Mouse (Mus musculus) MEL (cell line): ENCODE measurements around the gene Pip5kl1. TPM values are rescaled to one million over a fixed set of nuclear protein-coding genes. Genes with fewer than 3 reads are reported as not detected.

Experiments used
- DNase-seq: peaks from one replicate; pipeline ENCODE4 v3.0.0; 2011; ENCODE audit warnings: low read depth, low spot score
- H3K27ac ChIP-seq: 2 replicates; pipeline ENCODE4 v1.5.1; 2012; ENCODE audit warnings: low read depth, mild to moderate bottlenecking, control low read depth, low read length, moderate library complexity; ENCODE audit not compliant: control insufficient read depth
- H3K27me3 ChIP-seq, 2 experiments: fragments of 150-350 bp in 1 of 2; sonication (generic) in 1 of 2; 2 replicates each; pipeline ENCODE4 v1.6.1; 2012; ENCODE audit warnings: low read length in 2 of 2, mild to moderate bottlenecking in 2 of 2, improper control_type of control experiment in 1 of 2, moderate library complexity in 1 of 2; ENCODE audit not compliant: insufficient read depth in 2 of 2, control insufficient read depth in 1 of 2
- H3K36me3 ChIP-seq, 2 experiments: 2 replicates each; pipeline ENCODE4 v1.6.1; 2012 to 2014; ENCODE audit warnings: low read length in 2 of 2, improper control_type of control experiment in 1 of 2, inconsistent platforms in 1 of 2, mild to moderate bottlenecking in 1 of 2; ENCODE audit not compliant: insufficient read depth in 2 of 2, control insufficient read depth in 1 of 2
- H3K4me1 ChIP-seq, 2 experiments: fragments of 150-350 bp in 1 of 2; sonication (generic) in 1 of 2; 2 replicates each; pipeline ENCODE4 v1.6.1; 2012; ENCODE audit warnings: low read length in 2 of 2, improper control_type of control experiment in 1 of 2, mild to moderate bottlenecking in 1 of 2; ENCODE audit not compliant: insufficient read depth in 2 of 2, control insufficient read depth in 1 of 2
- H3K4me3 ChIP-seq, 2 experiments: fragments of 150-350 bp in 1 of 2; sonication (generic) in 1 of 2; 2 replicates each; pipeline ENCODE4 v1.5.1; 2012; ENCODE audit warnings: low read depth in 2 of 2, low read length in 2 of 2, mild to moderate bottlenecking in 2 of 2, moderate library complexity in 2 of 2, control low read depth in 1 of 2, improper control_type of control experiment in 1 of 2; ENCODE audit not compliant: control insufficient read depth in 1 of 2, insufficient read depth in 1 of 2
- H3K79me2 ChIP-seq: 2 replicates; pipeline ENCODE4 v1.6.1; 2012; ENCODE audit warnings: mild to moderate bottlenecking, low read length, moderate library complexity; ENCODE audit not compliant: control insufficient read depth, poor library complexity, insufficient read depth
- H3K9ac ChIP-seq: 2 replicates; pipeline ENCODE4 v1.6.1; 2012; ENCODE audit warnings: low read depth, mild to moderate bottlenecking, control low read depth, low read length, moderate library complexity; ENCODE audit not compliant: control insufficient read depth, poor library complexity, severe bottlenecking
- H3K9me3 ChIP-seq: fragments of 150-350 bp; sonication (generic); replicated peaks from 2 replicates; pipeline ENCODE4 v1.6.1; 2012; ENCODE audit warnings: mild to moderate bottlenecking, low read length, improper control_type of control experiment, moderate library complexity; ENCODE audit not compliant: insufficient read depth
- BHLHE40 ChIP-seq: IDR thresholded peaks from 2 replicates; pipeline ENCODE4 v1.6.1; 2012; ENCODE audit warnings: low read depth, mild to moderate bottlenecking, inconsistent platforms, low read length, improper control_type of control experiment, borderline replicate concordance
- CHD2 ChIP-seq: IDR thresholded peaks from 2 replicates; pipeline ENCODE4 v1.6.1; 2011; ENCODE audit warnings: low read length, improper control_type of control experiment
- CTCF ChIP-seq, 3 experiments: IDR thresholded peaks in 2 of 3; conservative IDR thresholded peaks in 1 of 3; 2 replicates each; pipeline ENCODE4 v1.5.1; 2011 to 2012; ENCODE audit warnings: low read length in 3 of 3, low read depth in 2 of 3, mild to moderate bottlenecking in 2 of 3, improper control_type of control experiment in 1 of 3, inconsistent platforms in 1 of 3, mixed read lengths in 1 of 3, moderate library complexity in 1 of 3; ENCODE audit not compliant: control insufficient read depth in 1 of 3, insufficient read depth in 1 of 3, poor library complexity in 1 of 3, severe bottlenecking in 1 of 3
- ETS1 ChIP-seq: IDR thresholded peaks from 2 replicates; pipeline ENCODE4 v1.6.1; 2012; ENCODE audit warnings: low read depth, mild to moderate bottlenecking, inconsistent platforms, low read length, improper control_type of control experiment, moderate library complexity
- HCFC1 ChIP-seq: IDR thresholded peaks from 2 replicates; pipeline ENCODE4 v1.6.1; 2012; ENCODE audit warnings: low read depth, mild to moderate bottlenecking, inconsistent platforms, low read length, improper control_type of control experiment, moderate library complexity
- MAFK ChIP-seq: IDR thresholded peaks from 2 replicates; pipeline ENCODE4 v1.6.1; 2011; ENCODE audit warnings: low read depth, mild to moderate bottlenecking, low read length, improper control_type of control experiment, borderline replicate concordance
- MEF2A ChIP-seq: IDR thresholded peaks from 2 replicates; pipeline ENCODE4 v1.6.1; 2014; ENCODE audit warnings: low read depth, mild to moderate bottlenecking, inconsistent platforms, low read length, improper control_type of control experiment; ENCODE audit not compliant: poor library complexity, insufficient replicate concordance, severe bottlenecking; ENCODE audit errors: extremely low read depth
- POLR2AphosphoS2 ChIP-seq: IDR thresholded peaks from 2 replicates; pipeline ENCODE4 v1.6.1; 2011; ENCODE audit warnings: low read length, improper control_type of control experiment
- RAD21 ChIP-seq: IDR thresholded peaks from 2 replicates; pipeline ENCODE4 v1.6.1; 2011; ENCODE audit warnings: mild to moderate bottlenecking, low read depth, low read length, improper control_type of control experiment
- SIN3A ChIP-seq: IDR thresholded peaks from 2 replicates; pipeline ENCODE4 v1.6.1; 2012; ENCODE audit warnings: low read length, improper control_type of control experiment, inconsistent platforms
- SMC3 ChIP-seq: IDR thresholded peaks from 2 replicates; pipeline ENCODE4 v1.6.1; 2011; ENCODE audit warnings: low read depth, low read length, improper control_type of control experiment
- TCF12 ChIP-seq: IDR thresholded peaks from 2 replicates; pipeline ENCODE4 v1.6.1; 2014; ENCODE audit warnings: low read depth, mild to moderate bottlenecking, inconsistent platforms, low read length, improper control_type of control experiment, moderate library complexity
- ZC3H11A ChIP-seq: IDR thresholded peaks from 2 replicates; pipeline ENCODE4 v1.6.1; 2012; ENCODE audit warnings: low read depth, mild to moderate bottlenecking, inconsistent platforms, low read length, improper control_type of control experiment
- ZKSCAN1 ChIP-seq: IDR thresholded peaks from 2 replicates; pipeline ENCODE4 v1.6.1; 2012; ENCODE audit warnings: low read depth, mild to moderate bottlenecking, inconsistent platforms, low read length, improper control_type of control experiment, moderate library complexity
- polyA plus RNA-seq, 2 experiments: library from polyadenylated mRNA; stranded (reverse) in 1 of 2; unstranded in 1 of 2; fragments of >175 nt in 1 of 2; fragments of >200 nt in 1 of 2; gene quantifications; 2 replicates each; pipeline versions ENCODE4 v1.2.1 to v1.2.4; 2012; ENCODE audit warnings: low replicate concordance in 2 of 2, low read depth in 1 of 2; ENCODE audit not compliant: insufficient read length in 2 of 2, insufficient read depth in 1 of 2, missing spikeins in 1 of 2
- total RNA-seq: library from RNA; depleted of rRNA; stranded (reverse); fragments of 300-350 nt; gene quantifications from 2 replicates; pipeline ENCODE4 v1.2.3, GENCODE M21; 2012

Gene Pip5kl1
- total and polyA plus RNA-seq, 3 experiments, result 0.22 to 0.58 TPM; not detected in 1

DNA sequence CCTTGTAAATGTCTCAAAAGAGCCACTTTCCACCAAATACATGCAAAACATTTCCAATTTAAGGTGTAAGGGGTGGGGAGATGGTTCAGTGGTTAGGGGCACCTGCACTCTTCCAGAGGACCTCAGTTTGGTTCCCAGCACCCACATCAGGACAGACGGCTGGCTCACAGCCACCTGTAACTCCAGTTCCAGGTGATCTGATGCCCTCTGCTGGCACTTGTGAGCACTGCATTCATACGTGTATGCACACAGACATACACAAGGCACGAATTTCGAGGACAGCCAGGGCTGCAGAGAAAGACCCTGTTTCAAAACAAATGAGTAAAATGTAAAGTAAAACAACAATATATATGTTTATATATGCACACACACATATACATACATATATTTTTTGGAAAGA lies 43.0 kb downstream of the Pip5kl1 start:
- TF ChIP-seq CTCF (IDR thresholded peaks at IDR 0.05 in 2 of 3, conservative IDR thresholded peaks at IDR 0.05 in 1 of 3; ENCODE audit: control insufficient read depth in 1 of 3, insufficient read depth in 1 of 3, low read depth in 2 of 3, low read length in 3 of 3, poor library complexity in 1 of 3, severe bottlenecking in 1 of 3), result peak; percentile 56 to 65 (median 62)
- TF ChIP-seq SMC3, result peak; percentile 45
- TF ChIP-seq RAD21, result peak; percentile 41
- TF ChIP-seq ZKSCAN1, result no peak
- TF ChIP-seq ETS1, result no peak
- Histone ChIP-seq H3K36me3 (peaks cover 1 to 11% of the 10 kb centered on the region in 2 experiments; a peak in 2 of 4 replicates), H3K9ac (no peak overlapping the region), H3K9me3 (no peaks in the 10 kb centered on the region), H3K27me3 (no peaks in the 10 kb centered on the region), H3K27ac (no peak overlapping the region), H3K4me3 (no peak overlapping the region), H3K79me2 (no peaks in the 10 kb centered on the region), H3K4me1 (peaks cover 2 to 17% of the 10 kb centered on the region in 2 experiments; a peak in 3 of 4 replicates)
- DNase-seq, result peak; percentile 56

DNA sequence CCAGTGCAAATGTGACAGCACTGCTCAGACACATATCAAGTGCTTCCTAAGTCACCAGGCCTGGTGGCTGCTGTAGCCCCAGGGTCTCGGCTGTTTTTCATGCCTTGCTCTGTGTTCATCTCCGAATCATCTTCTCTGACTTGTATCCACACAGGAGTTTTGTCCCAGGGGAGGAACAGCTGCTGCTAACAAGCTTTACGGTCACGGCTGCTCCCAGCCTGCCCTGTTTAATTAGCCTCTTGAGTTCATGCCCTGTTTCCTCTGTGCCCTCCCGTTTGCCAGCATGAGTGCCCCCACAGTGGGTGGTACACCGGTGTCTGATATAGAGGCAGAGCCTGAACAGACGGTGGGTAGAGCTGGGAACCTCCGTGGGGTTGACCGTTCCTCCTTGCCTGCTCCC lies 43.5 kb downstream of the Pip5kl1 start:
- H3K27me3 ChIP-seq, result no peaks in the 10 kb centered on the region
- H3K36me3 ChIP-seq, result peaks cover 1 to 11% of the 10 kb centered on the region in 2 experiments; a peak in 2 of 4 replicates
- no peak overlapping the region for H3K4me3 ChIP-seq
- no peak for DNase-seq
- no peak for TF ChIP-seq TCF12
- no peak for TF ChIP-seq ETS1
- no peak for TF ChIP-seq POLR2AphosphoS2
- no peak for TF ChIP-seq MEF2A
- TF ChIP-seq BHLHE40, result no peak
- no peak for TF ChIP-seq MAFK
- no peak for TF ChIP-seq CHD2
- no peak for TF ChIP-seq HCFC1
- no peak for TF ChIP-seq ZC3H11A
- TF ChIP-seq SIN3A, result no peak
- no peaks in the 10 kb centered on the region for H3K9me3 ChIP-seq
- H3K79me2 ChIP-seq, result no peaks in the 10 kb centered on the region
- no peak overlapping the region for H3K9ac ChIP-seq
- peaks cover 2 to 17% of the 10 kb centered on the region in 2 experiments; a peak in 3 of 4 replicates for H3K4me1 ChIP-seq
- no peak overlapping the region for H3K27ac ChIP-seq
